Mouse (Mus musculus) ovary, postnatal 10 days (tissue): ENCODE data around the gene Trak1.

Experiments used
- DNase-seq: peaks from one replicate; pipeline ENCODE4 v3.0.0; 2022; ENCODE audit warnings: low spot score

Trak1 gene

GRCm38 (mm10) chr9:121295221-121295620 is 2.1 kb upstream of the Trak1 start:
- DNase-seq: no peak

- no peak for DNase-seq
Measured at GRCm38 (mm10) chr9:121298065-121298398, 730 bp downstream of the Trak1 start.

- DNase-seq: no peak
Measured at GRCm38 (mm10) chr9:121298411-121299091, 1.2 kb downstream of the Trak1 start.

GRCm38 (mm10) chr9:121299223-121299755 is 2.0 kb downstream of the Trak1 start:
- no peak for DNase-seq

- no peak for DNase-seq
Measured at GRCm38 (mm10) chr9:121299976-121300570, 2.8 kb downstream of the Trak1 start.

- DNase-seq: no peak
Measured at GRCm38 (mm10) chr9:121301041-121301920, 4.0 kb downstream of the Trak1 start.

- DNase-seq: no peak
Measured at GRCm38 (mm10) chr9:121302543-121302942, 5.2 kb downstream of the Trak1 start.

- no peak for DNase-seq
Measured at GRCm38 (mm10) chr9:121303086-121303485, 5.8 kb downstream of the Trak1 start.

GRCm38 (mm10) chr9:121303748-121304147 is 6.4 kb downstream of the Trak1 start:
- no peak for DNase-seq

- DNase-seq: no peak
Measured at GRCm38 (mm10) chr9:121304520-121304919, 7.2 kb downstream of the Trak1 start.

GRCm38 (mm10) chr9:121305456-121305855 is 8.2 kb downstream of the Trak1 start:
- DNase-seq: no peak

- DNase-seq: no peak
Measured at GRCm38 (mm10) chr9:121309287-121309686, 12.0 kb downstream of the Trak1 start.

- no peak for DNase-seq
Measured at GRCm38 (mm10) chr9:121310501-121310900, 13.2 kb downstream of the Trak1 start.

- DNase-seq: no peak
Measured at GRCm38 (mm10) chr9:121311846-121312236, 14.5 kb downstream of the Trak1 start.

GRCm38 (mm10) chr9:121312237-121312891 is 15.1 kb downstream of the Trak1 start:
- DNase-seq: no peak

GRCm38 (mm10) chr9:121313656-121314374 is 16.5 kb downstream of the Trak1 start:
- no peak for DNase-seq

- DNase-seq: no peak
Measured at GRCm38 (mm10) chr9:121314541-121315152, 17.3 kb downstream of the Trak1 start.

GRCm38 (mm10) chr9:121315901-121316595 is 18.7 kb downstream of the Trak1 start:
- no peak for DNase-seq

- no peak for DNase-seq
Measured at GRCm38 (mm10) chr9:121316621-121317405, 19.5 kb downstream of the Trak1 start.
